Mouse (Mus musculus): ENCODE results near the gene Col26a1. TPM values are rescaled to one million over a fixed set of nuclear protein-coding genes. Genes with fewer than 3 reads are reported as not detected.
A peak's percentile ranks its signal among the peaks of the same experiment; 100 is the strongest.
"Not testable (repeated sequence)": the region's sequence is repeated elsewhere in the genome, so short reads cannot be mapped to it uniquely, and the experiment has no call there.

The Col26a1 gene
- polyA plus RNA-seq, 1 experiment from 2014 or later = 141 TPM

DNA sequence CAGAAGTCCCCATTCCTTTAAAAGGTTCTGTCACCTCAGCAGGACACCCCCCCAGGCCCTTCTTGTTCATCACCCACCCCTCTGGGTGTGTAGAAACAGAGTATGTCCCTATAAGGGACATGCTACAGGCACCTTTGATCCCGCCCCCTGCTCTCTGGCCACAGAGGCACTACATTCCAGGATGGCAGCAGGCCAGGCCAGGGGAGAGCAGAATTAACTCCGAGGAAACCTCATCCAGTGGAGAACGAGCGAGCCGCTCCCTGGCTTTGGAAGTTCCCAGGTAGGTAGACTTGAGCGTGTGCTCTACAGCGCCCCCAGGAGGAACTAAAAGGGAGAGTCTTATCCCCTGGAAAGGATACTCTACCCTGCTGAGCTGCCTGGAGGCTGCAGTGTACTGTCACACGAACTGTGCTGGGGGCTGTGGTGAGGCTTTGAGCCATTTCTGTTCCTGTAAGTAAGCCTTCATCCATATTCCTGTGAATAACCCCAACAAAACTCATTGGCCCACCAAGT, 118.8 kb downstream of the Col26a1 start:
- H3K4me1 ChIP-seq = peaks cover 33% of the 10 kb centered on the region
- WGBS = 52% methylated on average over 8 of the region's 8 CpGs
- H3K9ac ChIP-seq = no peak overlapping the region
- H3K9me3 ChIP-seq = no peaks in the 10 kb centered on the region
- H3K4me3 ChIP-seq = no peak overlapping the region
- H3K27me3 ChIP-seq = no peaks in the 10 kb centered on the region
- ATAC-seq (ENCODE audit: low FRiP score, low read depth) = no peak
- peaks cover 19% of the 10 kb centered on the region for H3K36me3 ChIP-seq
- H3K4me2 ChIP-seq (replicated peaks) = no peak overlapping the region
- H3K27ac ChIP-seq = no peak overlapping the region

DNA sequence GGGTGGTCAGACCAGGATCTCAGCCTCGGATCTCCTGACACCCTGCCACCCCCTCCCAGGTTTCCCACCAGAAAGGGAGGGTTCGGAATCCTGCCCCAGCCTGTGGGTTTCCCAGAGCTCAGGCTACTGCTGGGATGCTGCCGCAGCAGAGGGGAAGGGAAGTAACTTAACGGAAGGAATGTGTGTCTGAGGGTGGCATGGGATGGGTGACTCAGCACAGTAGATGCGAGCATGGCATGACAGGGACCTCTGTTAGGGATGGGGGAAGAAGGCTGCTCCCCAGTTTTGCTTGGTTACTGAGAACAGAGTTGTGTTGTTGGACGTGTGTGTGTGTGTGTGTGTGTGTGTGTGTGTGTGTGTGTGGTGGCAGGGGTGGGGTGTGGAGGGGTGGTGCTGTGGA, 122.7 kb downstream of the Col26a1 start:
- H3K36me3 ChIP-seq = peaks cover 19% of the 10 kb centered on the region
- no peak overlapping the region for H3K4me3 ChIP-seq
- peaks cover 18% of the 10 kb centered on the region for H3K4me1 ChIP-seq
- no peak overlapping the region for H3K4me2 ChIP-seq (replicated peaks)
- H3K9me3 ChIP-seq = no peaks in the 10 kb centered on the region
- H3K9ac ChIP-seq = no peak overlapping the region
- no peaks in the 10 kb centered on the region for H3K27me3 ChIP-seq
- no peak for ATAC-seq (ENCODE audit: low FRiP score, low read depth)
- 66% methylated on average over 6 of the region's 6 CpGs for WGBS
- H3K27ac ChIP-seq = no peak overlapping the region

DNA sequence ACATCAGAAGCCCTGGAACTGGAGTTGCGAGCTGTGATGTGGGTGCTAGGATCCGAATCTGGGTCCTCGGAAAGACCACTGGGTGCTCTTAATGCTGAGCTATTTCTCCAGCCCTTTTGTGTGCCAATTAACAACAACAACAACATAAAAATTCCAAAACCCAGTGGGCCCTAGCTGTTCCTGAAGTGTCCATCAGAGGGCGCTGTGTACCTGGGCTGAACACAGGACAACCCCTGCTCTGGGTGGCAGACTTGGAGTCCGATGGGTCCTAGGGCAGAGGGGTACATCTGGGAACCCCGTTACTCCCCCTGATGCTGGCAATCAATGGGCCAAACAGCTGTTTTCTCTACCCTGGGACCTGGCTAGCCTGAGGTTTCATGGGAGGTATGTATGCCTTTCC, 123.2 kb downstream of the Col26a1 start:
- Histone ChIP-seq H3K27ac (no peak overlapping the region), H3K27me3 (no peaks in the 10 kb centered on the region), H3K9ac (no peak overlapping the region), H3K4me3 (no peak overlapping the region), H3K36me3 (peaks cover 24% of the 10 kb centered on the region), H3K4me2 (replicated peaks) (no peak overlapping the region), H3K9me3 (no peaks in the 10 kb centered on the region), H3K4me1 (peaks cover 18% of the 10 kb centered on the region)
- ATAC-seq (ENCODE audit: low FRiP score, low read depth) = no peak
- 52% methylated on average over 6 of the region's 6 CpGs for WGBS

DNA sequence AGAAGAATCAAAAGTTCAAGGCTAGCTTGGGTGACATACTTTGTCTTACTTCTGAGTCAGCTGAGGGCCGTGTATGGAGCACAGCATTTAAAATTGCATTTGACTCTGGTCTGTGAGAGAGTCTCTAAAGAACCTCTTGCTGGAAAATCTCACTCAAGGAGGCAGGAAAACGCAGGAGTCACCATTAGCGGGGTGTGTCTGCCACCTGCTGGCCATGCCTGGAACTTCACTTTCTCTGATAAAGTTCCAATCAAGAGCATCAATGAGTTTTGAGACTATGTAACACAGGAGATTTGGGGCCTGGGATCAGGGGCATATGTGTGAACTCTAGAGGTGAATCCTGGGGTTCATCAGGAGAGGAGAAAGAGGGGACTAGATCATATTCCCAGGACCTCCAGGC, 127.3 kb downstream of the Col26a1 start:
- Histone ChIP-seq H3K9me3 (peaks cover 3% of the 10 kb centered on the region; the same call in 1 of the 2 replicates), H3K4me1 (0 out of 2 replicates have a peak, but pooled peaks cover 5% of the 10 kb centered on the region), H3K27me3 (no peaks in the 10 kb centered on the region), H3K4me3 (no peak overlapping the region), H3K36me3 (peaks cover 44% of the 10 kb centered on the region), H3K4me2 (replicated peaks) (no peak overlapping the region), H3K9ac (no peak overlapping the region), H3K27ac (no peak overlapping the region)
- no peak for ATAC-seq (ENCODE audit: low FRiP score, low read depth)
- 2% methylated on average over 3 of the region's 3 CpGs for WGBS

DNA sequence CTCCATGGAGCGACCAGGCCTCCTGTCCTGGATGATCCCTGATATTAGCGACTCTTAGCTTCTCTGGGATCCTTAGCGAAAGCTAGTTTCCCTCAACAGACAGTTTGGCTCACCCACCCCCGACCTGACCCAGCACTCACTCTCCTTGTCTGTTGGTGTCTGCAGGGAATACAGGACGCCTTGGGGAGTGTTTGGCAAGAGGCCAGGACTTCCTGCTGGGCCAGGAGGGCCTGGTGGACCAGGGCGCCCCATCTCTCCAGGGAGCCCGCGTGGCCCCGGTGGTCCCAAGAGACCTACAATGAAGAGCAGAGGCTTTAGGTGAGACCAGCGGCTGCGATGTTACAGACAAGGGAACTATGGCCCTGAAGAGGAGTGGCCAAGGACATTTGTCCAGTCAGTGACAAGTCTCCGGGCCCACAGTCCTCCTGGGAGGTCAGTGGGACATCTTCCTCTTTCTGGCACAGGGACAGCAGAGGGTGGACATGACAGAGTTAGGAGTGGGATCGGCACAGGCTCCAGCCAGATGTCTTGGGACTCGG, 128.9 kb downstream of the Col26a1 start:
- peaks cover 59% of the 10 kb centered on the region for H3K36me3 ChIP-seq

DNA sequence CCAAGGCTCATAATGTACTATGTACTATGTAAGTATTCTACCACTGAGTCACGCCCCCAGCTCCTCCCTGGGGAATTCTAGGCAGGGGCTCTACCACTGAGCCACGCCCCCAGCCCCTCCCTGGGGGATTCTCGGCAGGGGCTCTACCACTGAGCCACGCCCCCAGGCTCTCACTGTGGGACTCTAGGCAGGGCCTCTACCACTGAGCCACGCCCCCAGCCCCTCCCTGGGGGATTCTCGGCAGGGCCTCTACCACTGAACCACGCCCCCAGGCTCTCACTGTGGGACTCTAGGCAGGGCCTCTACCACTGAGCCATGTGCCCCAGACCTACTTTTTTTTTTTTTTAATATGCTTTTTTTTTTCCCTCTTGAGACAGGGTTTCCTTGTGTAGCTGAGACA, 129.8 kb downstream of the Col26a1 start:
- peaks cover 69% of the 10 kb centered on the region for H3K36me3 ChIP-seq
- H3K9me3 ChIP-seq = peaks cover 28% of the 10 kb centered on the region
- not testable (repeated sequence) for H3K27ac ChIP-seq; ATAC-seq (ENCODE audit: low FRiP score, low read depth); H3K4me1 ChIP-seq; H3K27me3 ChIP-seq; H3K4me2 ChIP-seq (replicated peaks); H3K9ac ChIP-seq; H3K4me3 ChIP-seq
- WGBS = 83% methylated on average over 7 of the region's 7 CpGs

More for the DNA sequence above, 128.9 kb downstream of the Col26a1 start:
- no peak overlapping the region for H3K27ac ChIP-seq
- ATAC-seq (ENCODE audit: low FRiP score, low read depth) = no peak
- no peak overlapping the region for H3K4me3 ChIP-seq
- H3K9ac ChIP-seq = no peak overlapping the region
- no peaks in the 10 kb centered on the region for H3K27me3 ChIP-seq
- 79% methylated on average over 14 of the region's 14 CpGs for whole genome bisulfite sequencing
- 0 out of 2 replicates have a peak, but pooled peaks cover 5% of the 10 kb centered on the region for H3K4me1 ChIP-seq
- H3K9me3 ChIP-seq = peaks cover 19% of the 10 kb centered on the region
- no peak overlapping the region for H3K4me2 ChIP-seq (replicated peaks)

DNA sequence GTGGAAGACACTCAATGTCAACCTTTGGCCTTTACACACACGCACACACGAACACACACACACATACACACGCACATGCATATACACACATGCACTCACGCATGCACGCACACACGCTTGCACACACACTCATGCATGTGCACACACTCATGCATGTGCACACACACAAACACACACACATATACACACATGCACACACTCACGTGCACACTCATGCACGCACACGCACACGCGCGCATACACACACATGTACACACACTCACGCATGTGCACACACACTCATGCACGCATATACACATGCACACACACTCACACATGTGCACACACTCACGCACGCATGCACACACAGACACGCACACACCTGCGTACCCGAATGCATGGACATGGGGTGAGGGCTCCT, 130.9 kb downstream of the Col26a1 start:
- 98% methylated on average over 19 of the region's 19 CpGs for WGBS
- ATAC-seq (ENCODE audit: low FRiP score, low read depth) = no peak
- Histone ChIP-seq H3K4me3 (no peak overlapping the region), H3K9me3 (peaks cover 39% of the 10 kb centered on the region), H3K4me2 (replicated peaks) (no peak overlapping the region), H3K9ac (no peak overlapping the region), H3K27me3 (no peaks in the 10 kb centered on the region), H3K36me3 (peaks cover 80% of the 10 kb centered on the region), H3K4me1 (0 out of 2 replicates have a peak, but pooled peaks cover 5% of the 10 kb centered on the region), H3K27ac (no peak overlapping the region)

DNA sequence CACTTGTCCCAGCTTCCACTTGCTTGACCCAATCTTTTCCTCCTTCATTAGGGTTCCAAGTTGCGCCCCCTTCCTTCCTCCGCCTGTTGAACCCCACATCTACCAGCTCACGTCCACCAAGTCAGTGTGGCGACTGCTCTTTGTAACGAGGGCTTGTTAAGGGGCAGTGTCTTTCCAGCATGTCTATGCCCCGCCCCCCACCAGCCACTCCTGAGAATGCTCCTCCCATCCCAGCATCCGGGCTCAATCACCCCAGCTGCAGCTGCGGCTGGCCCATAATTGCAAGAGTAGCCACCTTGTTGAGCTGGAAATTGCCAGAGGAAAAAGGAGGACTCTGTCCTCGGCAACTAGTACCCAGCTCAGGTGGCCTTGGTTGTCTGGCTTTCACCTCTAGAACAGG, 136.4 kb downstream of the Col26a1 start:
- Histone ChIP-seq H3K36me3 (peaks cover 99% of the 10 kb centered on the region), H3K4me1 (no peaks in the 10 kb centered on the region), H3K27ac (no peak overlapping the region), H3K9ac (no peak overlapping the region), H3K9me3 (peaks cover 40% of the 10 kb centered on the region), H3K4me2 (replicated peaks) (no peak overlapping the region), H3K27me3 (no peaks in the 10 kb centered on the region), H3K4me3 (no peak overlapping the region)
- ATAC-seq (ENCODE audit: low FRiP score, low read depth) = no peak
- 73% methylated on average over 9 of the region's 9 CpGs for WGBS

DNA sequence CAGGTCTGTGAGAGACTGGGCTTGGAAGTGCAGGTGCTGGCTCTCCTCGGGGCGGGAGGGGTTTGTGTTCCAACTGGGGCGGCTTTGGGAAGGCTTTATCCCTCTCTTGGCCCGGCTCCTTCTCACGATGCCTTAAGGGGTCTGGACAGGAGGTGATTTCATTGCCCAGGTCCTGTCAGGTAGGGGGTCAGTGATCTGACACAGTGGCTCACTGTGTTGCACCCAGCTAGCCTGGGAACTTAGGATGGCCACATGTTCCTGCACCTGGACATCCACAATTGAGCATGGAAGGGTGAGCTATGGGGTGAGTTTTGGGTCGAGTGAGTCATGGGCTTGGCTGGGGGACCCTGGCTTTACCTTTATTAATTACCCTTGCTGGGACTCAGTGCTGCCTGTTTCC, 144.1 kb downstream of the Col26a1 start:
- no peak overlapping the region for H3K4me3 ChIP-seq
- no peaks in the 10 kb centered on the region for H3K9me3 ChIP-seq
- ATAC-seq (ENCODE audit: low FRiP score, low read depth) = peak; percentile 80
- peaks cover 30% of the 10 kb centered on the region for H3K36me3 ChIP-seq
- 26% methylated on average over 6 of the region's 6 CpGs for WGBS
- H3K27ac ChIP-seq = peak overlapping the region; percentile 63; the same call in 1 of the 2 replicates
- peaks cover 12% of the 10 kb centered on the region for H3K4me1 ChIP-seq
- no peak overlapping the region for H3K9ac ChIP-seq
- H3K27me3 ChIP-seq = no peaks in the 10 kb centered on the region; the same call in 1 of the 2 replicates
- H3K4me2 ChIP-seq (replicated peaks) = no peak overlapping the region

DNA sequence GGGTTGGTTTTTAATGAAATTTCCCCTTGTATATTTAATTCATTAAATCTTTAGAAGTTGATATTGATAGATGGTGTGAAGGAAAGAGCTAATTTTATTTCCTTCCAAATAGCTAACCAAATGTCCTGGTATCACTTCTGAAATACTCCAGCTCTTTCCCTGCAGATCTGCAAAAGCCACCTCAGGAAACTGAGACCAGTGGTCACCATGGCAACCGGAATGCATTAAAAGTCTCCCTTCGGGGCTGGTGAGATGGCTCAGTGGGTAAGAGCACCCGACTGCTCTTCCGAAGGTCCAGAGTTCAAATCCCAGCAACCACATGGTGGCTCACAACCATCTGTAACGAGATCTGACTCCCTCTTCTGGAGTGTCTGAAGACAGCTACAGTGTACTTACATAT, 156.7 kb downstream of the Col26a1 start:
- H3K4me3 ChIP-seq; ATAC-seq (ENCODE audit: low FRiP score, low read depth): not testable (repeated sequence)
- 91% methylated on average over 5 of the region's 5 CpGs for WGBS

DNA sequence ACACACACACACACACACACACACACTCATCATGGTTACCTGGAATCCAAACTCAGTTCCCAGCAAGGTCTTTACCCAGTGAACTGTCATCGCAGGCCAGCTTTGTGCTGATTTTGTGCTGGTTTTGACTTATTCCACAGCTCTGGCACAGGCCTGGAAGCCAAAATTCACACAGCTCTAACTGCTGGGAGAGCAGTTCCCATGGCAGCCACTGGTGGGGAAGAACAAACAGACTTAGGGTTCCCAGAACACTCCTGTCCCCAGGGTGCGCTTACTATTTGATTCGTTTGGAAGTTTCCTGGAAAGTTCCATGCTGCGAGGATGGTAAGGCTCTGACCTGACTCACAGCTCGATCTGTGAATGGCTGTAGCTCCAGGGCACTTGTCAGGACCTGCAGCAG, 161.4 kb downstream of the Col26a1 start:
- no peak for ATAC-seq (ENCODE audit: low FRiP score, low read depth)
- Histone ChIP-seq H3K9me3 (no peaks in the 10 kb centered on the region), H3K9ac (no peak overlapping the region), H3K27me3 (no peaks in the 10 kb centered on the region; the same call in 1 of the 2 replicates), H3K36me3 (no peaks in the 10 kb centered on the region), H3K27ac (no peak overlapping the region), H3K4me3 (no peak overlapping the region), H3K4me2 (replicated peaks) (no peak overlapping the region), H3K4me1 (peaks cover 23% of the 10 kb centered on the region)
- WGBS = 71% methylated on average over 5 of the region's 5 CpGs

More for the DNA sequence above, 156.7 kb downstream of the Col26a1 start:
- H3K27ac ChIP-seq; H3K36me3 ChIP-seq; H3K9me3 ChIP-seq; H3K4me1 ChIP-seq; H3K4me2 ChIP-seq (replicated peaks); H3K27me3 ChIP-seq; H3K9ac ChIP-seq: not testable (repeated sequence)

DNA sequence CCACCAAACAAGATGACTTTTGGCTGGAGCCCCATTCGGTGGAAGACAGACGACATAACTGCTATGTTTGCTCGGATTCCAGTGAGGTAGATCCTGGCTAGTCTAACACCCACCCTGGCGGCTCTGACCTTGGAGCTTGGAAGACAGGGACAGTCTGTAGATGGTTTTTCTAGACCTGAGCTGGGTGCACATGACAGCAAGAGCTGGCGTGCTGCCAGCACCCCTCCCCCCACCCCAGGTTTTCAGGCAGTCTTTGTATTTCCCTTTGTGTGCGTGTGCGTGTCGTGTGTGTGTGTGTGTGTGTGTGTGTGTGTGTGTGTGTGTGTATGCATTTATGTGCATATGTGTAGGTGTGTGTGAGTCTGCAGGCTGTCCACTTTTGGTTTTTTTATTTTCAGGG, 164.4 kb downstream of the Col26a1 start:
- Histone ChIP-seq H3K4me3 (no peak overlapping the region), H3K9ac (no peak overlapping the region), H3K4me1 (peaks cover 35% of the 10 kb centered on the region), H3K36me3 (no peaks in the 10 kb centered on the region), H3K27me3 (peaks cover 22% of the 10 kb centered on the region), H3K9me3 (no peaks in the 10 kb centered on the region), H3K4me2 (replicated peaks) (no peak overlapping the region), H3K27ac (no peak overlapping the region)
- WGBS = 59% methylated on average over 8 of the region's 8 CpGs
- ATAC-seq (ENCODE audit: low FRiP score, low read depth) = no peak

DNA sequence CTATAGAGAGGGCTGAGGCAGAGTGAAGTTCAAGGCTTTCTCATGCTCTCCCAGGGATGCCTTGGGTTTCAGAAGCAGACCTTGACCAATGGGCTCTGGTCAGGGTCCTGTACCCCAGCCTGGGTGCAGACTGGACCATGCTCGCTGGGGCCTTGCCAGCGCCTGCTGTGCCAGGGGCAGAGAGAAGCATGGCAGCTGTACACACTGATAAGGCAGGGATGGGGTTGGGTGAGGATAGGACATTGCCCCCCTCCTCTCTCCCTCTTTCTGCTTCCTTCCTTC, 165.5 kb downstream of the Col26a1 start:
- Histone ChIP-seq H3K27me3 (peaks cover 27% of the 10 kb centered on the region), H3K4me2 (replicated peaks) (no peak overlapping the region), H3K9ac (no peak overlapping the region), H3K4me3 (no peak overlapping the region), H3K4me1 (peaks cover 35% of the 10 kb centered on the region), H3K27ac (no peak overlapping the region), H3K36me3 (no peaks in the 10 kb centered on the region), H3K9me3 (no peaks in the 10 kb centered on the region)
- WGBS = 67% methylated on average over 2 of the region's 2 CpGs
- no peak for ATAC-seq (ENCODE audit: low FRiP score, low read depth)

Measured in limb, embryonic 13.5 days (tissue).